Mouse (Mus musculus): Measurements from ENCODE around the gene Vegfa. TPM values are rescaled to one million over a fixed set of nuclear protein-coding genes. Genes with fewer than 3 reads are reported as not detected.

The Vegfa gene
- total RNA-seq, 2 experiments from 2014 or later = 231 to 234 TPM

Other genes starting within 250 kb of the Vegfa start
- 100 to 1,000 TPM; 121 to 129 TPM for gene Mrps18a, start 78.6 kb upstream of the Vegfa start, total RNA-seq (2021)
- 1 to 10 TPM; 1.3 to 2.3 TPM for gene Rsph9, start 111.8 kb upstream of the Vegfa start, total RNA-seq (2021)
- 10 to 100 TPM; 18.5 to 21.6 TPM for gene Mad2l1bp, start 121.2 kb upstream of the Vegfa start, total RNA-seq (2021)
- gene Gtpbp2, start 128.7 kb upstream of the Vegfa start, total RNA-seq (2021) = 10 to 100 TPM; 83.5 to 84.8 TPM
- gene Polh, start 170.3 kb upstream of the Vegfa start, total RNA-seq (2021) = 10 to 100 TPM; 11.6 to 15.9 TPM
- gene Xpo5, start 170.4 kb upstream of the Vegfa start, total RNA-seq (2021) = 10 to 100 TPM; 21.6 to 27.4 TPM
- 10 to 100 TPM; 23.8 to 26.9 TPM for gene Polr1c, start 215.7 kb upstream of the Vegfa start, total RNA-seq (2021)
- 10 to 100 TPM; 69.3 to 75.1 TPM for gene Yipf3, start 215.7 kb upstream of the Vegfa start, total RNA-seq (2021)
- gene Lrrc73, start 221.2 kb upstream of the Vegfa start, total RNA-seq (2021) = under 1 TPM; 0.38 to 0.40 TPM

Measured in heart, postnatal 10 days (tissue).